Mouse (Mus musculus): ENCODE results near the gene Grid2. TPM values are rescaled to one million over a fixed set of nuclear protein-coding genes. Genes with fewer than 3 reads are reported as not detected.

Gene Grid2
- polyA plus RNA-seq, 1 experiment from 2014 or later, result 4.5 TPM

DNA sequence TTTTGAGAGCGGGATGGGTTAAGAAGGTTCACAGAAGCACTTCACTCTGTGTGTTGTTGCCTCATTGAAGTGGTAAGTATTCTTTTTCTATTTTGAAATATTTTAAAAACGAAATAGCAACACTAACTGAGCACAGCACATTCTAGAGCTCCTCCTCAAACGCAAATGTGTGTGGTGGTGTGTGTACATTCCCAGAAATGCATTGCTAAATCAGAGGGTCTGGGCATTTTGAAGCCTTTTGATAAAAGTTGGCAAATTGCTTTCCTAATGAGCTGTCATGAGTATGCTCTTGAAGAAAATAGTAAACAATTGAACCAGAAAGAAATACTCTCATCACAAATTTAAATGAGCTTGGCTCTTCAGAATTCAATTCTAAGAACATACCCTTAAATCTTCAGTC is 1325.7 kb downstream of the Grid2 start:
- Histone ChIP-seq H3K4me3 (replicated peaks; ENCODE audit: low read length) (no peak overlapping the region), H3K9me3 (ENCODE audit: control insufficient read depth, low read length) (no peaks in the 10 kb centered on the region), H3K36me3 (ENCODE audit: control insufficient read depth, insufficient read depth) (no peaks in the 10 kb centered on the region), H3K4me2 (ENCODE audit: low read length) (no peak overlapping the region), H3K27me3 (replicated peaks; ENCODE audit: control insufficient read depth, insufficient read depth, low read length) (no peaks in the 10 kb centered on the region), H3K9ac (replicated peaks; ENCODE audit: low read depth, low read length) (no peak overlapping the region), H3K4me1 (replicated peaks; ENCODE audit: control insufficient read depth, insufficient read depth, low read length) (0 out of 2 replicates have a peak, but pooled peaks cover 3% of the 10 kb centered on the region), H3K27ac (ENCODE audit: low read length) (no peak overlapping the region)
- no peak for ATAC-seq
- 49% methylated on average over 3 of the region's 3 CpGs for WGBS

DNA sequence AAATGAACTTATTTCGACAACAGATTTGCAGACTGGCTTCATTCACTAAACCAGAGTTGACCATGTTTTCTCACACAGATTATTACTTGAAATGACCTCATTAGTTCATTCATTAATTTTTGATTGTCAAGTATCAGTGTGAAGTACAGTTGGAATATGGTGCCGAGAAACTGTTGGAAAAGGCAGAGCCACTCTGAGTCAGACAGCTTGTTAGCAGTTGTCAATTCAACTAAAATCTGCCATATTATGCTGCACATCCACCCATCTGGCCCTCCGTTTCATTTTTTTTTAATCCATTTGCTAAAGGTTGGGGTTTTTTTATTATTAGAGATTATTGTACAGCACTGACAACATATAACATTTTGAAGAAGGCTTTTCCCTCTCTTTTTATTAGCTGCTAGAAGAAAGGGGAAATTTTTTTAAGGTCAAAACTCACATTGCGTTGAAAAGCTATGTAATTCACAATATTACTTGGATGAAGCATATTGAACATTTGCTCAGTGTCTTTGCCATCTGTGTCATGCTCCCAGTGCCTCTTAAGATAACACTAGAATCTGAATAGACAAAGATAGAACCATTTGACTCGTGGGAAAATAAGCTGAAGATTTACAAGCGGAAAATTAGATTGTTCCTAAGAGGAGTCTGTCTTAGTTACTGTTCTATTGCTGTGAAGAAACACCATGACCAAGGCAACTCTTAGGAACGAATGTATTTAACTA is 1333.0 kb downstream of the Grid2 start:
- Histone ChIP-seq H3K27ac (ENCODE audit: low read length) (peak overlapping the region; percentile 52; the same call in 1 of the 2 replicates), H3K4me3 (replicated peaks; ENCODE audit: low read length) (no peak overlapping the region), H3K36me3 (ENCODE audit: control insufficient read depth, insufficient read depth) (no peaks in the 10 kb centered on the region), H3K9me3 (ENCODE audit: control insufficient read depth, low read length) (no peaks in the 10 kb centered on the region), H3K4me2 (ENCODE audit: low read length) (no peak overlapping the region), H3K4me1 (replicated peaks; ENCODE audit: control insufficient read depth, insufficient read depth, low read length) (no peaks in the 10 kb centered on the region), H3K9ac (replicated peaks; ENCODE audit: low read depth, low read length) (no peak overlapping the region), H3K27me3 (replicated peaks; ENCODE audit: control insufficient read depth, insufficient read depth, low read length) (no peaks in the 10 kb centered on the region)
- peak; percentile 83 for ATAC-seq
- 59% methylated on average over 7 of the region's 7 CpGs for WGBS

DNA sequence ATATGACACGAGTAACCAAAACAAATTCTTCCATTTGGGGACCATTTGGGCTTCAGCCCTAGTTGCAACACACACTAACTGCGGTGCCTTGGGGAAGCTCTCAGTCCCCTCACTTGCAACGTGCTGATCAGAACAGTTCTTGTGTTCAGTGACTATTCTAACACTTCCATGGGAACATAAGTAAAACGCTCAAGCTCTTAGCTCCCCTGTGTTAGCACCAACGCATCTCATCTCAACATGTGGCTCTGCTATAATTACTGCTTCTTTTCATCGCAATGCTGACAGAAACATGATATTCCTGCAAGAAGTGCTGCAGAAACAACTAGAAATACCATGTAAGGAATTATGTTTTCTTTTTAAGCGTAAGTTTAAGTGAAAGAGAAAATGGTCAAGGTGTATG is 1340.6 kb downstream of the Grid2 start:
- ATAC-seq, result no peak
- Histone ChIP-seq H3K4me3 (replicated peaks; ENCODE audit: low read length) (no peak overlapping the region), H3K4me1 (replicated peaks; ENCODE audit: control insufficient read depth, insufficient read depth, low read length) (no peaks in the 10 kb centered on the region), H3K9ac (replicated peaks; ENCODE audit: low read depth, low read length) (no peak overlapping the region), H3K36me3 (ENCODE audit: control insufficient read depth, insufficient read depth) (no peaks in the 10 kb centered on the region), H3K9me3 (ENCODE audit: control insufficient read depth, low read length) (no peaks in the 10 kb centered on the region), H3K27me3 (replicated peaks; ENCODE audit: control insufficient read depth, insufficient read depth, low read length) (no peaks in the 10 kb centered on the region), H3K27ac (ENCODE audit: low read length) (no peak overlapping the region), H3K4me2 (ENCODE audit: low read length) (no peak overlapping the region)
- WGBS, result 71% methylated on average over 7 of the region's 7 CpGs

DNA sequence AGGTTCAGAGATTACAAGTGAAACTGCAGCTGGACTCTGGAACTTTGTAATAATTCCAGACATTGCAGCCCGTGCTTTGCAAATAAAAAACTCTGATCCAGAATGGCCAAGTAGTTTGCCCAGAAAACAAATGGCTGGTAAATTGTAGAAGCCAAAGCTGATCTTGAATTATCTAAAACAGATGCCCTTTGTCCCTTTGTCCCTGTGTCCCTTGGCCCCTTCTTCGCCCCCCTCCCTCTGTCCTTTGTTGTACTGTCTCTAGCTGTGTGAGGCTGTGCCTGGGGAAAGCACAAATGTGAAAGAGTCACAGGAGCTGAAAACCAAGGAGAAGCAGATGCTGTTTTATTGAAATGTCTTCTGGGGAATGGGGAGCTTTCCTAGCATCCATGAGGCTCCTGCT is 1341.2 kb downstream of the Grid2 start:
- no peak for ATAC-seq

DNA sequence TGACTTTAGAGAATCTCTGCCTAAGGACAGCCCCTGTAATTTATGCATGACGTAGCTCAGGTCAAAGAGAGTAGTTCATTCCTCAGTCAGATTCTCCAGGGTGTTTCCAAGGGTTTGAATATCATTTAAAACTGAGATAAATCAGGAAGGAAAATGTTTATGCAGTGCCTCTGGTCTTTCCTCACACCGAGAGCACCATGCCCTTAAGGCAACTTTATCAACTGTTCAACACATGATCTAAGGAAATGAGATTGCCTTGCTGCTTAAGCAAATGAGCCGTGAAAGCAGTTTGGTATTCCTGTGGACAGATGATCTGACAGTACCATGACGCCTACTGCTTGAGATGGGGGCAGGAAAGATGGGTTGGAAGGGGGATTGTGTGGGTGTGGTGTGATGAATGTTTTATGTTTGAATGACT is 1342.5 kb downstream of the Grid2 start:
- Histone ChIP-seq H3K27ac (ENCODE audit: low read length) (no peak overlapping the region), H3K9me3 (ENCODE audit: control insufficient read depth, low read length) (no peaks in the 10 kb centered on the region), H3K4me2 (ENCODE audit: low read length) (no peak overlapping the region), H3K9ac (replicated peaks; ENCODE audit: low read depth, low read length) (no peak overlapping the region), H3K27me3 (replicated peaks; ENCODE audit: control insufficient read depth, insufficient read depth, low read length) (no peaks in the 10 kb centered on the region), H3K4me3 (replicated peaks; ENCODE audit: low read length) (no peak overlapping the region), H3K4me1 (replicated peaks; ENCODE audit: control insufficient read depth, insufficient read depth, low read length) (no peaks in the 10 kb centered on the region), H3K36me3 (ENCODE audit: control insufficient read depth, insufficient read depth) (no peaks in the 10 kb centered on the region)
- 44% methylated on average over 4 of the region's 4 CpGs for WGBS
- ATAC-seq, result peak; percentile 47; the same call in 1 of the 2 replicates

More for the DNA sequence above, 1341.2 kb downstream of the Grid2 start:
- WGBS, result 49% methylated on average over 2 of the region's 2 CpGs
- Histone ChIP-seq H3K27ac (ENCODE audit: low read length) (no peak overlapping the region), H3K4me2 (ENCODE audit: low read length) (no peak overlapping the region), H3K27me3 (replicated peaks; ENCODE audit: control insufficient read depth, insufficient read depth, low read length) (no peaks in the 10 kb centered on the region), H3K9me3 (ENCODE audit: control insufficient read depth, low read length) (no peaks in the 10 kb centered on the region), H3K4me3 (replicated peaks; ENCODE audit: low read length) (no peak overlapping the region), H3K9ac (replicated peaks; ENCODE audit: low read depth, low read length) (no peak overlapping the region), H3K4me1 (replicated peaks; ENCODE audit: control insufficient read depth, insufficient read depth, low read length) (no peaks in the 10 kb centered on the region), H3K36me3 (ENCODE audit: control insufficient read depth, insufficient read depth) (no peaks in the 10 kb centered on the region)

DNA sequence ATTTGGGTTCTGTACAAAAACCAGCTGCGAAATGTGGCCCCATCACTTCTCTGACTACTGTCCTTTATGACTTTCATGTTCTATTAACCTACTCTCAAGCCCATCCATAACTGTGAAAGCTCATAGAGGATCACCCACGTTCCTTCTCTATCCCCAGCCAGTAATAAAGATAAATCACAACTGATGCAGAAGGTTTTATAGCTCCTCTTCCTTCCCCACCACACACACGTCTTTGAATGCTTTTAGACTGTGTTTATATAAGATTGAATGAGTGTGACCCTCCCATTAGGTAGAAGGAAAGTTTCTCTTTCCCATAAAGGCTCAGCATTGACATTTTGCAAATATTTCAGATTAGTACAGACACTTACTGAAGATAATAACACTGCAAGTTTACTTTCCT is 1350.1 kb downstream of the Grid2 start:
- Histone ChIP-seq H3K36me3 (ENCODE audit: control insufficient read depth, insufficient read depth) (no peaks in the 10 kb centered on the region), H3K4me2 (ENCODE audit: low read length) (no peak overlapping the region), H3K4me3 (replicated peaks; ENCODE audit: low read length) (no peak overlapping the region), H3K27ac (ENCODE audit: low read length) (no peak overlapping the region), H3K9me3 (ENCODE audit: control insufficient read depth, low read length) (no peaks in the 10 kb centered on the region), H3K9ac (replicated peaks; ENCODE audit: low read depth, low read length) (no peak overlapping the region), H3K4me1 (replicated peaks; ENCODE audit: control insufficient read depth, insufficient read depth, low read length) (no peaks in the 10 kb centered on the region), H3K27me3 (replicated peaks; ENCODE audit: control insufficient read depth, insufficient read depth, low read length) (no peaks in the 10 kb centered on the region)
- no peak for ATAC-seq
- WGBS, result 71% methylated on average over 3 of the region's 3 CpGs

DNA sequence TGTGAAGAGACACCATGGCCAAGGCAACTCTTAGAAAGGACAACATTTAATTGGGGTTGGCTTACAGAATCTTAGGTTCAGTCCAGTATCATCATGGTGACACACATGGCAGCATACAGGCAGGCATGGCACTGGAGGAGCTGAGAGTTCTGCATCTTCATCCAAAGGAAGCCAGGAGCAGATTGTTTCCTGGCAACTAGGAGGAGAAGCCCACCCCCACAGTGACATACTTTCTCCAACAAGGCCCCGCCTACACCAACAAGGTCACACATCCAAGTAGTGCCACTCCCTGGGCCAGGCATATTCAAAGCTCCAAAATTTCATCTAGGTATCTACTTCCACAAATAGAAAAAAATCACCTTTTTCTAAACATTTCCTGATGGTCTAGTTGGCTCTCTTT is 1351.4 kb downstream of the Grid2 start:
- WGBS, result 95% methylated on average over 1 of the region's 1 CpGs
- no peak overlapping the region for H3K4me2 ChIP-seq (ENCODE audit: low read length)
- no peak overlapping the region for H3K27ac ChIP-seq (ENCODE audit: low read length)
- no peaks in the 10 kb centered on the region for H3K36me3 ChIP-seq (ENCODE audit: control insufficient read depth, insufficient read depth)
- no peaks in the 10 kb centered on the region for H3K27me3 ChIP-seq (replicated peaks; ENCODE audit: control insufficient read depth, insufficient read depth, low read length)
- H3K4me1 ChIP-seq (replicated peaks; ENCODE audit: control insufficient read depth, insufficient read depth, low read length), result no peaks in the 10 kb centered on the region
- H3K4me3 ChIP-seq (replicated peaks; ENCODE audit: low read length), result no peak overlapping the region
- H3K9ac ChIP-seq (replicated peaks; ENCODE audit: low read depth, low read length), result no peak overlapping the region
- H3K9me3 ChIP-seq (ENCODE audit: control insufficient read depth, low read length), result no peaks in the 10 kb centered on the region
- ATAC-seq, result no peak

DNA sequence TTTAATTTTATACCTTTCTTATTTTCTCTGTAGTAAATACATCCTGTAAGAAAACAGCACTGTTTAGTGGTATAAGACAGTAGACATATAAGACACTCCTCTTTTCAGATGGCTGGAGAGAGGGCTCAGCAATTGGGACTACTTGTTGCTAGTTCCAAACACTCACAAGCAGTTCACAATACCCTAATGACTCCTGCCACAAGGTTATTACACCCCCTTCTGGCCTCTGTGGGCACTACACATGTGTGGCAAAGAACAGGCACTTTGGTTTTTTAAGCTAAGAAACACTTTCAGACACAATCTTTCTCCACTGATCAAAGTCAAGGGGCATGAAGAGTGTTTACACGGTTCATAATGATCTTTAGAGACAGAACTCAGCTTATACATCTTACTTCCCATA is 1352.3 kb downstream of the Grid2 start:
- Histone ChIP-seq H3K9me3 (ENCODE audit: control insufficient read depth, low read length) (no peaks in the 10 kb centered on the region), H3K4me2 (ENCODE audit: low read length) (no peak overlapping the region), H3K27me3 (replicated peaks; ENCODE audit: control insufficient read depth, insufficient read depth, low read length) (no peaks in the 10 kb centered on the region), H3K27ac (ENCODE audit: low read length) (no peak overlapping the region), H3K4me3 (replicated peaks; ENCODE audit: low read length) (no peak overlapping the region), H3K36me3 (ENCODE audit: control insufficient read depth, insufficient read depth) (no peaks in the 10 kb centered on the region), H3K4me1 (replicated peaks; ENCODE audit: control insufficient read depth, insufficient read depth, low read length) (no peaks in the 10 kb centered on the region), H3K9ac (replicated peaks; ENCODE audit: low read depth, low read length) (no peak overlapping the region)
- no peak for ATAC-seq
- 21% methylated on average over 1 of the region's 1 CpGs for WGBS

DNA sequence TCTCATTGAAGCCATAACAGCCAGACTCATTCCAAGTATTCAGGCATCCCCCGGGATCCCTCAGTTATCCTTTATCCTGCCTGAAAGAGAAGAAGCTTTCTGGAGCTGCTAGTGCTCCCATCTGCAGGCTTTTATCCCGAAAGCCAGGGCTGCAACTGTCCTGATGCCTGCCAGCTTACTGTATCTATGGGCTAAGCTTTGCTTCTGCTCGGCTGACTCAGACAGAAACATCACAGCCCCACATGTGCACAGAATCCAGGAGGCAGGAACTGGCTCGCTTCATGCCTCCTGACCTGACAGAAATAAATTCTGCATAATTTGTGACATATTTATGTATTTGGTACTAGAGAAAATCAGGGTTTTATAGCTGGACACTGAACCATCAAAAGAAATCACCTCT is 1361.2 kb downstream of the Grid2 start:
- 74% methylated on average over 4 of the region's 4 CpGs for WGBS
- Histone ChIP-seq H3K36me3 (ENCODE audit: control insufficient read depth, insufficient read depth) (no peaks in the 10 kb centered on the region), H3K27ac (ENCODE audit: low read length) (no peak overlapping the region), H3K9ac (replicated peaks; ENCODE audit: low read depth, low read length) (no peak overlapping the region), H3K9me3 (ENCODE audit: control insufficient read depth, low read length) (no peaks in the 10 kb centered on the region), H3K27me3 (replicated peaks; ENCODE audit: control insufficient read depth, insufficient read depth, low read length) (no peaks in the 10 kb centered on the region), H3K4me2 (ENCODE audit: low read length) (no peak overlapping the region), H3K4me1 (replicated peaks; ENCODE audit: control insufficient read depth, insufficient read depth, low read length) (no peaks in the 10 kb centered on the region), H3K4me3 (replicated peaks; ENCODE audit: low read length) (no peak overlapping the region)
- no peak for ATAC-seq

Measured in forebrain, embryonic 16.5 days (tissue).